Mouse (Mus musculus) testis, adult 2 months (tissue): ENCODE measurements at regions not wholly inside any gene's neighbourhood (a gene's known extent, or its start where the extent isn't known, plus 50 kb on each side); places are given as distances from the start of the nearest gene placed in this dataset.

Source experiments
- CTCF ChIP-seq: fragments of 200-500 bp; IDR thresholded peaks from 2 replicates; pipeline ENCODE4 v1.5.1; 2012; ENCODE audit warnings: low read depth, mild to moderate bottlenecking, inconsistent platforms, low read length, moderate library complexity; ENCODE audit not compliant: control insufficient read depth, insufficient read depth, insufficient replicate concordance
- POLR2A ChIP-seq: fragments of 200-500 bp; IDR thresholded peaks from 2 replicates; pipeline ENCODE4 v1.6.1; 2012; ENCODE audit warnings: low read depth, mild to moderate bottlenecking, inconsistent platforms, low read length, moderate library complexity; ENCODE audit not compliant: control insufficient read depth

GRCm38 (mm10) chr13:107587678-107588077 is 456.6 kb upstream of the Smim15 start:
- no peak for TF ChIP-seq POLR2A
- no peak for TF ChIP-seq CTCF
